Mouse (Mus musculus) hindbrain, postnatal 0 days (tissue): ENCODE data around the gene Gm45902. TPM values are rescaled to one million over a fixed set of nuclear protein-coding genes. Genes with fewer than 3 reads are reported as not detected.

Experiments used
- ATAC-seq: fragments of 200-750 bp; cut with Nextera tagmentation; 2 replicates; pipeline ENCODE4 v1.8.0; 2017; ENCODE audit warnings: mild to moderate bottlenecking, moderate TSS enrichment, moderate library complexity
- DNase-seq: peaks from one replicate; pipeline ENCODE4 v3.0.0-alpha.2; 2015; ENCODE audit warnings: low spot score
- H3K27ac ChIP-seq: fragments of 300-500 bp; sonication (generic); 2 replicates; pipeline ENCODE4 v1.5.1; 2014; ENCODE audit warnings: mild to moderate bottlenecking
- H3K27me3 ChIP-seq: fragments of 300-500 bp; sonication (generic); 2 replicates; pipeline ENCODE4 v1.6.1; 2014; ENCODE audit warnings: low read length, mixed read lengths; ENCODE audit not compliant: insufficient read depth
- H3K36me3 ChIP-seq: fragments of 300-500 bp; sonication (generic); 2 replicates; pipeline ENCODE4 v1.6.1; 2014; ENCODE audit warnings: low read length, mixed read lengths; ENCODE audit not compliant: insufficient read depth
- H3K4me1 ChIP-seq: fragments of 300-500 bp; sonication (generic); 2 replicates; pipeline ENCODE4 v1.6.1; 2014; ENCODE audit warnings: antibody characterized with exemption, low read length, mixed read lengths; ENCODE audit not compliant: insufficient read depth
- H3K4me2 ChIP-seq: fragments of 300-500 bp; sonication (generic); 2 replicates; pipeline ENCODE4 v1.6.1; 2014; ENCODE audit warnings: low read depth, mild to moderate bottlenecking, low read length, moderate library complexity, mixed read lengths
- H3K4me3 ChIP-seq: fragments of 300-500 bp; sonication (generic); 2 replicates; pipeline ENCODE4 v1.5.1; 2014; ENCODE audit warnings: low read length
- H3K9ac ChIP-seq: fragments of 300-500 bp; sonication (generic); replicated peaks from 2 replicates; pipeline ENCODE4 v1.6.1; 2014; ENCODE audit warnings: mild to moderate bottlenecking, low read length, moderate library complexity, mixed read lengths
- H3K9me3 ChIP-seq: fragments of 300-500 bp; sonication (generic); 2 replicates; pipeline ENCODE4 v1.6.1; 2016; ENCODE audit warnings: low read length, mixed read lengths
- CTCF ChIP-seq: IDR thresholded peaks from 2 replicates; pipeline ENCODE4 v1.5.1; 2016; ENCODE audit warnings: antibody characterized with exemption, control low read depth, low read depth
- WGBS: fragments of 180-500 bp; shearing (Covaris S2); extraction: QIAGEN DNeasy Blood & Tissue Kit; methylation state at CpG from one replicate; pipeline ENCODE4 v1.1.7; 2014; 5-methylcytosine and 5-hydroxymethylcytosine counted together
- polyA plus RNA-seq: library from polyadenylated mRNA; unstranded; fragments of >200 nt; fragmentation: Nextera tagmentation; extraction: Ambion mirVana; gene quantifications from 2 replicates; pipeline ENCODE4 v1.2.1, GENCODE M21; 2015
- total RNA-seq: library from RNA; depleted of rRNA; stranded (reverse); fragments of >200 nt; gene quantifications from 2 replicates; pipeline ENCODE4 v1.2.3, GENCODE M21; 2014; rRNA removed

Gene Gm45902
- total and polyA plus RNA-seq, 2 experiments from 2014 or later, result 5.5 to 10.6 TPM

DNA sequence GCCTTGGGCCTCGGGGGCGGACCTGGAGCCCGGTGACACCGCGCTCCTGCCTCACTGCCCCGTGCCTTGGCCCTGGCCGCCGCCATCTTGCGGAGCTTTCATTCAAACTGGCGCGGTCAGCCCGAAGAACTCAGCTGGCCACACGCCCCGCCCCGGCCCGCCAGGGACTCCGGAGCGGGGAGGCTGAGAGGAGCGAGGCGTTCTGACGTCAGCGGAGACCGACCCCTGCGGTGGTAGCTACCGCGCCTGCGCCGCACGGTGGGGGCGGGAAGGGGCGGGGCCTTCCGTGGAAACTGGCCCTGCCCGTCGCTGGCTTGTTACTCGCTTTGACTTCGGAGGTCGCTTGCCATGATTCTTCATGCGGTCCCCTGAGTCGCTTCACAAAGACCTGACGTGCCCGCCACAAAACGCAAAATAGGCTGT is 37.7 kb downstream of the Gm45902 start, which contains the start of gene Suv39h2:
Suv39h2 (minus strand) TSS at position 171 of the 423 bp plus-strand sequence.
- Histone ChIP-seq H3K27me3 (no peaks in the 10 kb centered on the region), H3K36me3 (no peaks in the 10 kb centered on the region), H3K4me2 (peak within 1 kb of the TSS; percentile 66), H3K4me1 (0 out of 2 replicates have a peak, but pooled peaks cover 3% of the 10 kb centered on the region), H3K4me3 (peak within 1 kb of the TSS; percentile 65), H3K9ac (peak within 1 kb of the TSS; percentile 46), H3K27ac (peak within 1 kb of the TSS; percentile 75), H3K9me3 (no peaks in the 10 kb centered on the region)
- peak; percentile 97 for DNase-seq
- under 1% methylated on average over 41 of the region's 42 CpGs for WGBS
- no peak for TF ChIP-seq CTCF
- peak; percentile 97 for ATAC-seq

DNA sequence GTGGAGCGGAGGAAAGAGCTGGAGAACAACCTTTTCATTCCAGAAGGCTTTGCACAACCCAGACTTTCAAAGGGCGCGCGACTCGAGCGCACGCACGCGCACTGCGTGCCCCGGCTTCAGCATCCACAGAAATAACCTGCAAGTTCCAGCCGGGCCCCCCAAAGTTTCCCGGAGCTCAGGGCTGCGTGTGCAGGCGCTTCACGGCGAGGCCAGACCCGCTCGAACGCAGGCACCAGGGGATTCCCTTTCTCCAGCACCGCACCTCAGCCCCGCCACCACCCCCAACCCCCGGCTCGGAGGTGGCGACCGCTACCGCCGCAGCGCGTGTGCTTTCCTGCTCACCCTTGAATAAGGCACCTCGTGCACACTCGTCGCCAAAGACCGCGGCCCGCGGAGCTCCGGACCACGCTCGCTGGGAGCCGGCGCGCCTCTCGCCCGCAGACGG is 38.2 kb downstream of the Gm45902 start:
- peak overlapping the region; percentile 46 for H3K9ac ChIP-seq
- WGBS, result under 1% methylated on average over 46 of the region's 46 CpGs
- H3K9me3 ChIP-seq, result no peaks in the 10 kb centered on the region
- no peaks in the 10 kb centered on the region for H3K36me3 ChIP-seq
- H3K27ac ChIP-seq, result peak overlapping the region; percentile 71
- no peak for TF ChIP-seq CTCF
- ATAC-seq (peak; percentile 69), DNase-seq (peak; percentile 78)
- 0 out of 2 replicates have a peak, but pooled peaks cover 3% of the 10 kb centered on the region for H3K4me1 ChIP-seq
- H3K4me3 ChIP-seq, result peak overlapping the region; percentile 65
- no peaks in the 10 kb centered on the region for H3K27me3 ChIP-seq
- peak overlapping the region; percentile 66 for H3K4me2 ChIP-seq

- peak overlapping the region; percentile 71; the same call in 1 of the 2 replicates for H3K27ac ChIP-seq
- DNase-seq, result peak; percentile 21
- under 1% methylated on average over 12 of the region's 12 CpGs for WGBS
These were observed 38.7 kb downstream of the Gm45902 start for GRCm38 (mm10) chr2:3473891-3474290.

DNA sequence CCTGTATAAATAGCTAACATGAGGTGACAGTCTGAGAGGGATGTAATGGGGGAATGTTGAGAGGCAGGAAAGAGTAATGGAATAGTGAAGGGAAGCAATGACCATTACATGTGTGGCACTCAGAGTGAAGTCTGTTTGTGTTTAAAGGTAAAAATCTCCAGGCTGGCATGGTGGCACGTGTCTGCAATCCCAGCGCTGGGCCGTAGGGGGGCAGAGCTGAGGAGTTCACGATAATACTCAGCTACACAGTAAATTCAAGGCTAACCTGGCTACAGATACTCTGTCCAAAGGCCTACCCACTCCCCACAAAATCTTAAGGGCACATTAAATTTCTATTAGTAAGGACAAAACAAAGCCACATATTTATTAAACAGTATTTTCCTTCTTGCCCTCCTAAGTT is 56.0 kb downstream of the Gm45902 start:
- no peak overlapping the region for H3K4me3 ChIP-seq
- peak; percentile 32; the same call in 1 of the 2 replicates for TF ChIP-seq CTCF
- H3K9me3 ChIP-seq, result no peaks in the 10 kb centered on the region
- H3K4me2 ChIP-seq, result no peak overlapping the region
- ATAC-seq, result no peak
- no peak overlapping the region for H3K9ac ChIP-seq
- 78% methylated on average over 4 of the region's 4 CpGs for WGBS
- peaks cover 13% of the 10 kb centered on the region; the same call in 1 of the 2 replicates for H3K36me3 ChIP-seq
- H3K27me3 ChIP-seq, result no peaks in the 10 kb centered on the region
- DNase-seq, result peak; percentile 4
- no peaks in the 10 kb centered on the region for H3K4me1 ChIP-seq
- H3K27ac ChIP-seq, result no peak overlapping the region

More at GRCm38 (mm10) chr2:3473891-3474290, 38.7 kb downstream of the Gm45902 start:
- 0 out of 2 replicates have a peak, but pooled peaks cover 3% of the 10 kb centered on the region for H3K4me1 ChIP-seq
- no peak for TF ChIP-seq CTCF
- peak overlapping the region; percentile 66 for H3K4me2 ChIP-seq
- no peaks in the 10 kb centered on the region for H3K9me3 ChIP-seq
- no peak for ATAC-seq
- peak overlapping the region; percentile 46 for H3K9ac ChIP-seq
- H3K27me3 ChIP-seq, result no peaks in the 10 kb centered on the region
- H3K36me3 ChIP-seq, result no peaks in the 10 kb centered on the region
- peak overlapping the region; percentile 65 for H3K4me3 ChIP-seq

Other genes with a start within 250 kb of the Gm45902 start
- 55.2 and 69.3 TPM in 2 replicates for gene Nmt2, start 228.6 kb downstream of the Gm45902 start, total RNA-seq
- 104 and 106 TPM in 2 replicates for gene Nmt2, start 228.6 kb downstream of the Gm45902 start, polyA plus RNA-seq
- gene Rpp38, start 180.1 kb downstream of the Gm45902 start, total RNA-seq, result 7.0 and 8.7 TPM in 2 replicates
- 7.1 and 8.6 TPM in 2 replicates for gene Rpp38, start 180.1 kb downstream of the Gm45902 start, polyA plus RNA-seq
- gene Acbd7, start 176.6 kb downstream of the Gm45902 start, total RNA-seq, result 3.0 TPM in 1 of 2 replicates, not detected in the other
- 9.0 and 9.2 TPM in 2 replicates for gene Acbd7, start 176.6 kb downstream of the Gm45902 start, polyA plus RNA-seq
- gene Olah, start 115.6 kb downstream of the Gm45902 start, total RNA-seq, result not detected in 2 replicates
- 0.20 TPM in 1 of 2 replicates, not detected in the other for gene Olah, start 115.6 kb downstream of the Gm45902 start, polyA plus RNA-seq
- 3.0 and 6.4 TPM in 2 replicates for gene Meig1, start 90.1 kb downstream of the Gm45902 start, total RNA-seq
- gene Meig1, start 90.1 kb downstream of the Gm45902 start, polyA plus RNA-seq, result 12.4 and 15.8 TPM in 2 replicates
- gene Dclre1c, start 88.7 kb downstream of the Gm45902 start, total RNA-seq, result 6.8 and 9.6 TPM in 2 replicates
- 8.1 and 8.5 TPM in 2 replicates for gene Dclre1c, start 88.7 kb downstream of the Gm45902 start, polyA plus RNA-seq
- 5.4 and 6.2 TPM in 2 replicates for gene Suv39h2, start 37.8 kb downstream of the Gm45902 start, total RNA-seq
- gene Suv39h2, start 37.8 kb downstream of the Gm45902 start, polyA plus RNA-seq, result 7.9 and 8.9 TPM in 2 replicates
- 40.3 and 61.0 TPM in 2 replicates for gene Hspa14, start within 50 bp of the Gm45902 start, total RNA-seq
- gene Hspa14, start within 50 bp of the Gm45902 start, polyA plus RNA-seq, result 56.6 and 58.8 TPM in 2 replicates
- 0.32 and 1.1 TPM in 2 replicates for gene Cdnf, start 240 bp upstream of the Gm45902 start, total RNA-seq
- gene Cdnf, start 240 bp upstream of the Gm45902 start, polyA plus RNA-seq, result 0.38 and 0.47 TPM in 2 replicates
- gene Fam107b, start 57.7 kb upstream of the Gm45902 start, total RNA-seq, result 34.0 and 41.3 TPM in 2 replicates
- 21.0 and 23.6 TPM in 2 replicates for gene Fam107b, start 57.7 kb upstream of the Gm45902 start, polyA plus RNA-seq